Mouse (Mus musculus): Measurements from ENCODE around the gene Hoxa2. TPM values are rescaled to one million over a fixed set of nuclear protein-coding genes. Genes with fewer than 3 reads are reported as not detected.
A peak's percentile ranks its signal among the peaks of the same experiment; 100 is the strongest.

Gene Hoxa2
- polyA plus RNA-seq, 1 experiment from 2014 or later, result 0.25 TPM

DNA sequence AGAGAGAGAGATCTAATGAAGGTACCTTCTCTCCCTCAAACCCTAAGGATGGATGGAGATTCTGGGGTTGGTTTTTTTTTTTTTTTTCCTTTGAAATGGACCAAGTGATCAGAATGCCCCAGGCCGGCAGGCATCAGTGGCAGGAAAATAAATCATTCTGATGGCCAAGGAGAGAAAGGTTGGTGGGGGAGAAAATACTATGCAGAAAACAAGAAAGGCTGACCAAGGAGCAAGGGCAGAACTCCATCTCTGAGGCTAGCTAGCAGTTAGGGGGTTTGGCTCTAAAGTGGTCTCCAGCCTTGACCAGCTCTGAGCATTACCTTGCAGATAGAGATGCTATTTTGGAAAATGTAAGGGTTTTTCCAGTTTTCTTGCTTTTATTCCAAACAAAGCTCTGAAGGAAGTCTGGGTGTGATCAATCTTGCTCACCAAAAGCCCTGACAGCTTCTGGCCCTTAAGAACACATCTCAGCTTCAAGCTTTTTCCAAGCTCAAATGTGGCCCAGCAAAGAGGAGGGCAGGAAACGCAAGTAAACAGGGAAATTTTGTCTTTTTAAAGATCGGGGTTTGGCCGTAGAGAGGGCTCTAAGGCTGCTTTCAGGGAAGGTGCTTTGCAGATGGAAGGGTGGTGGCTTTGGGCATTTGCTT lies 1.9 kb upstream of the Hoxa2 start:
- H3K9ac ChIP-seq, result no peak overlapping the region
- H3K9me3 ChIP-seq, result no peaks in the 10 kb centered on the region

DNA sequence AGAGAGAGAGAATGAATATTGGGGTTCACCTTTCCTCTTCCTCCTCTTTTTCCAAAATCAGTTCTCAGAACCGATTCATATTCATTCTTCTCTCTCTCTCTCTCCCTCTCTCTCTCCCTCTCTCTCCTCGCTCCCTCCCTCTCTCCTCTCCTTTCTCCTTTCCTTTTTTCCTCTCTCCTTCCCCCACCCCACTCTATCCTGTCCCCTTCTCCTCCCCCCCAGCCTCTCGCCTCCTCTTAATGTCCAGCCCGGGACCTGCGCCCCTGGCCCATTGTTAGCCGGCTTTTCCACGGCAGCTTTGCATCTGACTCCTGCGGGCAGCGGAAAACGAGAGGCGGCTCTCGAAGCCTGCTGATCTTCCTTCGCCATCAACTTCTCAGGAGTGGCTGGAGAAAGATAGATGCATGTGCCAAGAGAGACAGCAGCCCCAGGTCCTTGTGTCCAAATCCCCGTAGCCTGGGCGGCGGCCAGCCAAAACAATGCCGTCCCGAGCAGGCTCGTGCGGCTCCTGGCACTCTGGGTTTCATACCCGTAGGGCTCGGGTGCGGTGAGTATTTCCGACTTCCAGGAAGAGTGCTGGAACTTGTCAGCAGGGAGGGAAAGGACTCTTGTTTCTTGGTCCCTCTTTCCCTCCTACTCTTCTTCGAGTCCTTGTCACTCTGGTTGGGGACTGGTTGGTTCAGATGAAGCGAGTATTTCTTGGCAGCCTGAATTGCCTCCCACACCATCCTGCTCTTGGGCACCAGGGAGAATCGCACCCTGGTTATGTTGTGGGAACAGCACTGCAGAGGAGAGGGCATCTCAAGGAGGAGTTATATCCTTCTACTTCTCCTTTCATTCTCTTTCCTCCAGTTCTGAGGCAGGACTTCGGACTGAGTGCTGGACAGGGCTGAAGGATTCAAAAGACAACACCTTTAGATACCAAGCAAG lies 1.1 kb upstream of the Hoxa2 start:
- Histone ChIP-seq H3K27me3 (replicated peaks) (peaks cover 88% of the 10 kb centered on the region), H3K4me2 (no peak overlapping the region), H3K36me3 (replicated peaks) (no peaks in the 10 kb centered on the region), H3K4me3 (no peak overlapping the region), H3K27ac (no peak overlapping the region), H3K4me1 (no peaks in the 10 kb centered on the region), H3K9ac (no peak overlapping the region), H3K9me3 (no peaks in the 10 kb centered on the region)
- WGBS, result under 1% methylated on average over 28 of the region's 28 CpGs
- no peak for ATAC-seq (replicated peaks)

More for the DNA sequence above, 1.9 kb upstream of the Hoxa2 start:
- no peaks in the 10 kb centered on the region for H3K4me1 ChIP-seq
- no peak overlapping the region for H3K27ac ChIP-seq
- no peak overlapping the region for H3K4me3 ChIP-seq
- H3K36me3 ChIP-seq (replicated peaks), result no peaks in the 10 kb centered on the region
- ATAC-seq (replicated peaks), result no peak
- peaks cover 90% of the 10 kb centered on the region for H3K27me3 ChIP-seq (replicated peaks)
- WGBS, result 3% methylated on average over 4 of the region's 4 CpGs
- no peak overlapping the region for H3K4me2 ChIP-seq

DNA sequence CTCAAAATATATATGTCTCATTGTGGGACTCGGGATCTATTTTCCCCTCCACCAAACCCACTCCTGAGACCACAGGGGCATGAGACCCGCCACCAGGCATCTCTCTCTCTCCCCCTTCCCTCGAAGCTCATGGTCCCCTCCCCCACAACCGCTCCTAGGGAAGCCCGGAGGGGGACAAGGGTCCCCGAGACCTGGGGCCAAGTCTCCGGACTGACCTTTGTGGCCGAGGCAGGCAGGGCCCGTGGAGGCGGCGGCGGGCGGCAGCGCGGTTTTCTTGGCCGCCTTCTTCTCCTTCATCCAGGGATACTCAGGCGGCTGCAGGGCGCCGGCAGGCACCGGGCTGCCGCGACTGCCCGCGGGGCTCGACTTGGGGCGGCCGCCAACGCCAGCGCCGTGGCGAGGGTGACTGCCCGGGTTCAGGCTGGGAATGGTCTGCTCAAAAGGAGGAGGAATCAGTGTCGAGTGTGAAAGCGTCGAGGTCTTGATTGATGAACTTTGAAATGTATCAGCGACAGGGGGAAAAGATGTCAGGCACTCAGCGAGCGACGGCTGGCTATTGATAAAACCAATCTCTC lies 493 bp downstream of the Hoxa2 start:
- H3K4me3 ChIP-seq, result no peak overlapping the region
- WGBS, result under 1% methylated on average over 39 of the region's 39 CpGs
- H3K4me2 ChIP-seq, result no peak overlapping the region

DNA sequence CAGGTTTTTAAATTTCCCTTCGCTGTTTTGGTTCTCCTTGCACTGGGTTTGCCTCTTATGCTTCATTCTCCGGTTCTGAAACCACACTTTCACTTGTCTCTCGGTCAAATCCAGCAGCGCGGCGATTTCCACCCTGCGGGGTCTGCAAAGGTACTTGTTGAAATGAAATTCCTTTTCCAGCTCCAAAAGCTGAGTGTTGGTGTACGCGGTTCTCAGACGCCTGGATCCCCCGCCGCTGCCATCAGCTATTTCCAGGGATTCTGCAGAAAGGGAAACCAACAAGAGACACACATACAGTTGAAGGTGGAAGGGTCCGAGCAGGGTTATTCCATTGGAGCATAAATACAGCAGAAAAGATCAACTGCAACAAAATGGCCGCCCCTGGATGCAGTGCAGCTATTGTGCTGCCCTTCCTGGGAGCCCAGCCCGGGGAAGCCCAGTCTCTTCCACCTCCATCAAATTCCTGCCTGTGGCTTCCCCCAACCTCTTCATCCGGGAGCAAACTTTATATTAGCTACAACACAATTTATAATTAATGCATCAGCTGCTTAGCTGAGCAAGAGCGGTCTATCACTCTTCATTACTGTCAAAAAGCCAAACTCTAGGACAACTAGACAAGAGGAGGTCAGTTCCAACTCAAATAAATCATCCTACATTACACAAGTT lies 1.1 kb downstream of the Hoxa2 start:
- Histone ChIP-seq H3K4me1 (peaks cover 6% of the 10 kb centered on the region), H3K36me3 (replicated peaks) (no peaks in the 10 kb centered on the region), H3K27me3 (replicated peaks) (peaks cover 93% of the 10 kb centered on the region), H3K27ac (no peak overlapping the region), H3K4me3 (no peak overlapping the region), H3K4me2 (no peak overlapping the region), H3K9ac (no peak overlapping the region), H3K9me3 (no peaks in the 10 kb centered on the region)
- WGBS, result 2% methylated on average over 17 of the region's 17 CpGs
- no peak for ATAC-seq (replicated peaks)

More for the DNA sequence above, 493 bp downstream of the Hoxa2 start:
- ATAC-seq (replicated peaks), result no peak
- Histone ChIP-seq H3K9me3 (no peaks in the 10 kb centered on the region), H3K36me3 (replicated peaks) (no peaks in the 10 kb centered on the region), H3K4me1 (peaks cover under 1% of the 10 kb centered on the region; the same call in 1 of the 2 replicates), H3K27me3 (replicated peaks) (peaks cover 89% of the 10 kb centered on the region), H3K9ac (no peak overlapping the region), H3K27ac (no peak overlapping the region)

DNA sequence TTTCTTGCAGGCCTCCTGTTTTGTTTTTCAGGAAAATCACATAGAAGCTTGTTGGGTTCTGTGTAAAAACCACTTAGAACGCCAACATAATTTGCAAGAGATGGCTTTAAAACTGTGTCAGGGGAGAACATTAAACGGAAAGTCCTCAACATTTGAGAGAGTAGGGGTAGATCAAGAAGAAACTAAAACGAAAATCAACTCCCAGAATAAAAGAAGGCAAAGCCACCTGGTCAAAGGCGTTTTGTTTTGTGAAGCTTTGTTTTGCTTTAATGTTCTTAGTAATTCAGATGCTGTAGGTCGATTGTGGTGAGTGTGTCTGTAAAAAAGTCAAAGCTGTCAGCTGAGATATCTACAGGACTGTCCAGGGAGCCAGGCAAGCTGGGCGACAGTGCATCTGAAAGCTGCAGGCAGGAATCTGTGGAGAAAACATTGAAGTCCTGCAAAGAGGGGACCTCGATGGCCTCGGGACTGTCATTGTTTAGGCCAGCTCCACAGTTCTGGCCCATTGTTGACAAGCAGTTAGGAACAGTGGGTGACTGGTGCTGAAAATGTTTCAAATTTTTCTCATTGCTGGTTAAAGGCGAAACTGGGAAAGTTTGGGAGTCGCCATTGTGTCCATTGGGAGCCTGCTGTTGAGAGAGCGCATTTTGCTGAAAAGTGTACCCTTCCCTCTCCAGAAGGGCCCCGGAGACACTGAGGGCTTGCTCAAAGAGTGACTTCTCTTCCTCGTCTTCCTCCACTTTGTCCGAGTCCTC lies 1.8 kb downstream of the Hoxa2 start:
- Histone ChIP-seq H3K36me3 (replicated peaks) (no peaks in the 10 kb centered on the region), H3K4me2 (no peak overlapping the region), H3K27ac (no peak overlapping the region), H3K9me3 (no peaks in the 10 kb centered on the region), H3K27me3 (replicated peaks) (peaks cover 93% of the 10 kb centered on the region), H3K4me1 (peaks cover 13% of the 10 kb centered on the region), H3K4me3 (no peak overlapping the region), H3K9ac (no peak overlapping the region)
- WGBS, result 2% methylated on average over 14 of the region's 14 CpGs
- no peak for ATAC-seq (replicated peaks)

DNA sequence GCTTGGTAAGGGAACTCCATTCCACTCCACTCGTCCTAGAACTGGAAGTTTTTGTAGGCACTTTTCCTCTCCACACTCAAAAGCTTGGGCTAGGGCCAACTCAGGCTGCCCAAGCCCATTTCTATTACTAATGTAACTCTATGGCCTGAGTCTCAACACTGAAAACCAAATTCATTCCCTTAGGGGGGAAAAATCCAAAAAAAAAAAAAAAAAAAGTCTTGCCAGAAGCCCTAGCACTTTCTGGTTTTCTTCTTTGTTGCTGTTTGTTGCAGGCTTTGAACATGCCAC lies 2.6 kb downstream of the Hoxa2 start:
- ATAC-seq (replicated peaks), result no peak
- H3K9me3 ChIP-seq, result no peaks in the 10 kb centered on the region
- no peak overlapping the region for H3K4me2 ChIP-seq
- peaks cover 93% of the 10 kb centered on the region for H3K27me3 ChIP-seq (replicated peaks)
- no peak overlapping the region for H3K9ac ChIP-seq
- H3K27ac ChIP-seq, result no peak overlapping the region
- no peaks in the 10 kb centered on the region for H3K36me3 ChIP-seq (replicated peaks)
- H3K4me3 ChIP-seq, result no peak overlapping the region
- peaks cover 13% of the 10 kb centered on the region for H3K4me1 ChIP-seq
- 0% methylated on average over 1 of the region's 1 CpGs for WGBS

DNA sequence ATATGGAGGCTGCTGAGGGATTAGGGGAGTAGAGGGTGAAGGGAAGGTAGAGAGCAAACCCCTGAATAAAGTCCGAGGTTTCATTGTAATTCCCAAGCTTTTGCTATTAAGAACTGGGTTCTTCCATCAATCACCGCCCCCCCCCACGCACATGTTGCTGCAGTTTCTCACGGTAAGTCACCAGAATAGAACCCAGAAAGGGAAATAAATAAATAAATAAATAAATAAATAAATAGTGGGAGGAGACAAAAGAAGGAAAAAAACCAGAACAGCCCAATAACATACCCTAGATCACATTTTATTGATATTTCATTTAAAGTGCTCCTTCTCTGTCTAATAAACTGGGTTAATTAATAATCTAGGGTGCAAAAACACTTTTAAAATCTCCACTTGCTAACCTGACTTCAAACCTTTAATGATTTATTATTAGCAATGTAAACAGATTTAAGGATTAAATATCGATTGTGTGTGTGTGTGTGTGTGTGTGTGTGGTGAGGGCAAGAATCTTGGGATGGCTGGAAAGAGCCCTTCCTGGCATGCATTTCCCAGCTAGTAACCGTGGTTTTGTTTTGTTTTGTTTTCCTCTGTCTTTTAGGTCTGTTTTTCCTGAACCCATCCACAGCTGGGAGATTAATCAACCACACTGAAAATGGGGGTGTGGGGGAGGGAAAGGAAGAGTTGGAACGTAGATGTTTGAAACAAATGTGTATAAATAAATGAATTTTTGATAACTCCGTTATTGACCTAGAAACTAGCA lies 3.1 kb downstream of the Hoxa2 start:
- Histone ChIP-seq H3K4me3 (no peak overlapping the region), H3K9ac (no peak overlapping the region), H3K27me3 (replicated peaks) (peaks cover 93% of the 10 kb centered on the region), H3K27ac (no peak overlapping the region), H3K4me2 (no peak overlapping the region), H3K36me3 (replicated peaks) (no peaks in the 10 kb centered on the region), H3K4me1 (peaks cover 13% of the 10 kb centered on the region), H3K9me3 (no peaks in the 10 kb centered on the region)
- no peak for ATAC-seq (replicated peaks)
- WGBS, result 4% methylated on average over 8 of the region's 8 CpGs

DNA sequence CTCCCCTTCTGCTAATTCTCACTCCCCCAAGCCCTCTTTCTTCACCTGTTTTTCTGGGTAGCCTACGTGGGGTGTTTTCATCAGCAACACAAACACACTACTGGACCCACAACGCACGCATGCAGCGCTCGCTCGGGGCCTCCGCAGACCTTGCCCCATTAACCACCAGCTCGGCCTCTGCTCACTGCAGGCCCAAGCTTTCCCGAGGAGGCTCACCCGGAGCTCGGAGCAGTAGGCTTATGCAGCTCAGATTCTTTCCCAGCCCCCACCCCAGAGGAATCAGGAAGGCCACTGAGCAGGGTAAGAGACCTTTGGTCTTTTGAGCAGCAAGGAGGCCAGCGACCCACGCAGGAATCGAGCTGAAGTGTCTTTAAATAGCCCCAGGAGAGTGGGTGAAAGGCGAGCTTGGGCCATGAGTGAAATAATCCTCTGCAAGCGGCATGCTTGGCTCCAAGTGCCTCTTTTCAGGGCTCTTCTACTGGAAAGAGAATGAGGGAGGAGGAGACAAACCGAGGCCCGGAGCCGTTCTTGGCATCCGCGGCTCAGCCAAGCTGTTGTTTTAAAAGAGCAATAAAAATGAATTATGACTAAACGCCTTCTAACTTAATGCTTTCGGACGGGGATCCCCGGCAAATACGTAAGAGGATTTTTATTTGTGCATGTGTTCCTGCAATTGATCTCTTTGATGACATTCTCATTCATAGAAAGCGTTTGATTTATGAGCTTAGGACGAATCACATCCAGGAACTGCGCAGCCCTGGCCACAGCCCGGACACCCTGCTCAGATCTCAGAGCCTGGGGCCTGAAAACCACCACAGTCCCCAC lies 3.9 kb downstream of the Hoxa2 start:
- peaks cover 94% of the 10 kb centered on the region for H3K27me3 ChIP-seq (replicated peaks)
- H3K4me1 ChIP-seq, result peaks cover 13% of the 10 kb centered on the region
- H3K27ac ChIP-seq, result no peak overlapping the region
- 1% methylated on average over 30 of the region's 30 CpGs for WGBS
- H3K36me3 ChIP-seq (replicated peaks), result no peaks in the 10 kb centered on the region
- ATAC-seq (replicated peaks), result no peak
- H3K9me3 ChIP-seq, result no peaks in the 10 kb centered on the region
- H3K4me3 ChIP-seq, result no peak overlapping the region
- H3K9ac ChIP-seq, result no peak overlapping the region
- no peak overlapping the region for H3K4me2 ChIP-seq

DNA sequence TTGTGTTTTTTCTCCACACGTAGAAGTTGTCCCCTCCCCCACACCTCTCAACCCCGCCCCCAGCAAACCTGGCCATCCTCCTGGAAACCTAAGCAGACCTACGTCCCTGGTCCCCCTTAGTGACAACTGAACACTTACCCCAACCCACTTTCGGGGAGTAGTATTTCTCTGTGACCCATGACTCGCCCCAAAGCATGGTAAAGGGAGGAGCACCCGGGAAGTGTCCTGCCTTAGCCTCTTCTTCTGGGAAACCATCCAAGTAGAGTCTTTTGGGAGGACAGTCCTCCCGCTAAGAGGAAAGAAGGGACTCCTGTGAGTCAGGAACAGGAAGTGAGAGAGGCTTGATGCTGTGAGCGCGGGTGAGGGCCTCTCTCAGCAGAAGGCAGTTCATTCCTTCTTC lies 4.7 kb downstream of the Hoxa2 start:
- no peak overlapping the region for H3K9ac ChIP-seq
- ATAC-seq (replicated peaks), result no peak
- WGBS, result 1% methylated on average over 9 of the region's 9 CpGs
- no peaks in the 10 kb centered on the region for H3K36me3 ChIP-seq (replicated peaks)
- H3K9me3 ChIP-seq, result no peaks in the 10 kb centered on the region
- no peak overlapping the region for H3K4me3 ChIP-seq
- no peak overlapping the region for H3K27ac ChIP-seq
- H3K4me1 ChIP-seq, result peaks cover 13% of the 10 kb centered on the region
- peaks cover 96% of the 10 kb centered on the region for H3K27me3 ChIP-seq (replicated peaks)
- no peak overlapping the region for H3K4me2 ChIP-seq

DNA sequence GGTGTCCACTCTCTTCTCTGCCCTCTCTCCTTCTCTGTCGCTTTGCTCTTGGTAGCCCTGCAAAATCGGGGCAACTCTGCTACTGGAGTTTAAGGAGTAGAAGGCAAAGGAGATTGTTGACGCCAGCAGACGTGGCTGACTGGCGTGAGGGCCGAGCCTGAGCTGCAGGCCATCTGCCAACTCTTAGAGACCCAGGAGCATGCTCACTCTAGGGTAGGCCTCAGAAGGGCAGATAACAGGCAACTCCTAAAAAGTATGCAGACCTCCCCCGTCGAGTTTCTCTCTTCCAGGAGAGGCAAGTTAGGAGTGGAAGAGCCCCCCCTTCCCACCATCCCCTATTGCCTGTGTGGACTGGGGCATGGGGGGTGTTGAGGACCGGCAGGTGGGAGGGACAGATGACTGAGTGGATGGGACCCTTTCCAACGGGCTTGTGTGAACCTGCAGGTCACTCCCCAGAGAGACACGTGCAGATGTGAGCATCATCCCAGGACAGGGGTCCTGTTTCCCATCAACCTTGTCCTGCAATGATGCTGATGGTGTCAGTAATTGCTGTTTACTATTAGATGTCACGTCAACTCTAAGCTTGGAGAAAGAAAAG lies 5.4 kb downstream of the Hoxa2 start:
- Histone ChIP-seq H3K36me3 (replicated peaks) (no peaks in the 10 kb centered on the region), H3K4me3 (no peak overlapping the region; the same call in 1 of the 2 replicates), H3K27me3 (replicated peaks) (peaks cover 98% of the 10 kb centered on the region), H3K4me1 (peaks cover 13% of the 10 kb centered on the region), H3K9ac (no peak overlapping the region), H3K9me3 (no peaks in the 10 kb centered on the region), H3K27ac (no peak overlapping the region), H3K4me2 (peak overlapping the region; percentile 74)
- WGBS, result 3% methylated on average over 12 of the region's 12 CpGs
- ATAC-seq (replicated peaks), result no peak

Data from midbrain, embryonic 15.5 days (tissue).